Mouse (Mus musculus): ENCODE data around the gene Ggnbp2.

DNA sequence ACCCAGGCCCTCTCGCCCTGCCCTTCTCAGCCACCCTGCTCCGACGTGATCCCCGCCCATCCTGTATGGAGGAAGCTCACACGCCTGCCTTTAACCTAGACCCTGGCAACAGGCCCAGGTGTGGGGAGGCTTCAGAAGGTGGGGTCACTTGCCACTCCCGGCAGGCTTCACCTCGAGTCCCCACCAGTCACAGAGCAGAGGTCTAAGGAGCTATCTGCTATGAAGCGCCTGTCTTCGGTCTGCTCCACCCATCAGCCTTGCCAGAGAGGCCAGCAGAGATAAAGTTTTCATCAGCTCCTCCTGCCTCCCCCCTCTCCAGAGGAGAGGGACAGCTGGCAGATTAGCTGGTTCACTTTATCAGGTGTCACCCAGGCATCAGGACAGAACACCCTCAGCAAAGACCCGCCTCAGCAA is 47.1 kb downstream of the Ggnbp2 start:
- TF ChIP-seq CTCF (IDR thresholded peaks at IDR 0.05; ENCODE audit: borderline replicate concordance, control insufficient read depth, extremely low read depth, insufficient read depth, low read length, poor library complexity) (no peak), POLR2A (IDR thresholded peaks at IDR 0.05; ENCODE audit: control insufficient read depth, extremely low read depth, insufficient read depth, low read length, poor library complexity) (no peak)
